Mouse (Mus musculus): Measurements from ENCODE around the gene Slc29a2.

Gene Slc29a2

GRCm38 (mm10) chr19:5058801-5059771 is 35.4 kb downstream of the Slc29a2 start:
- no peak for DNase-seq (ENCODE audit: low read depth, low spot score)

GRCm38 (mm10) chr19:5060365-5061330 is 37.0 kb downstream of the Slc29a2 start:
- no peak for DNase-seq (ENCODE audit: low read depth, low spot score)

GRCm38 (mm10) chr19:5062041-5062440 is 38.4 kb downstream of the Slc29a2 start:
- DNase-seq (ENCODE audit: low read depth, low spot score): no peak

GRCm38 (mm10) chr19:5062446-5062845 is 38.8 kb downstream of the Slc29a2 start:
- DNase-seq (ENCODE audit: low read depth, low spot score): no peak

- DNase-seq (ENCODE audit: low read depth, low spot score): no peak
Observed at GRCm38 (mm10) chr19:5065104-5065503, 41.4 kb downstream of the Slc29a2 start.

- DNase-seq (ENCODE audit: low read depth, low spot score): peak; percentile 40
Observed at GRCm38 (mm10) chr19:5067040-5067799, 43.6 kb downstream of the Slc29a2 start.

- DNase-seq (ENCODE audit: low read depth, low spot score): no peak
Observed at GRCm38 (mm10) chr19:5067867-5068569, 44.4 kb downstream of the Slc29a2 start, which contains the start of gene Cd248. Cd248 (plus strand) TSS chr19:5068078.

- no peak for DNase-seq (ENCODE audit: low read depth, low spot score)
Observed at GRCm38 (mm10) chr19:5068570-5069234, 45.0 kb downstream of the Slc29a2 start.

- DNase-seq (ENCODE audit: low read depth, low spot score): no peak
Observed at GRCm38 (mm10) chr19:5069486-5069885, 45.8 kb downstream of the Slc29a2 start.

- no peak for DNase-seq (ENCODE audit: low read depth, low spot score)
Observed at GRCm38 (mm10) chr19:5069978-5070377, 46.3 kb downstream of the Slc29a2 start.

- no peak for DNase-seq (ENCODE audit: low read depth, low spot score)
Observed at GRCm38 (mm10) chr19:5071077-5071476, 47.4 kb downstream of the Slc29a2 start.

GRCm38 (mm10) chr19:5071545-5072369 is 48.1 kb downstream of the Slc29a2 start:
- peak; percentile 76 for DNase-seq (ENCODE audit: low read depth, low spot score)

- peak; percentile 36 for DNase-seq (ENCODE audit: low read depth, low spot score)
Observed at GRCm38 (mm10) chr19:5072389-5073019, 48.8 kb downstream of the Slc29a2 start.

- DNase-seq (ENCODE audit: low read depth, low spot score): peak; percentile 49
Observed at GRCm38 (mm10) chr19:5073028-5073427, 49.4 kb downstream of the Slc29a2 start.

- no peak for DNase-seq (ENCODE audit: low read depth, low spot score)
Observed at GRCm38 (mm10) chr19:5073518-5073917, 49.9 kb downstream of the Slc29a2 start.

GRCm38 (mm10) chr19:5079279-5079678 is 55.6 kb downstream of the Slc29a2 start:
- no peak for DNase-seq (ENCODE audit: low read depth, low spot score)

Data from c-Kit-negative CD71-positive TER-119-positive erythroid progenitor cells, embryonic 14.5 days (primary cell).